Mouse (Mus musculus): ENCODE data around the gene Mb. TPM values are rescaled to one million over a fixed set of nuclear protein-coding genes. Genes with fewer than 3 reads are reported as not detected.
A peak's percentile ranks its signal among the peaks of the same experiment; 100 is the strongest.

Mb gene
- polyA plus RNA-seq, 1 experiment from 2014 or later: 0.44 TPM

- no peak overlapping the region for H3K9ac ChIP-seq
- H3K27ac ChIP-seq: no peak overlapping the region
- H3K9me3 ChIP-seq: no peaks in the 10 kb centered on the region
- H3K36me3 ChIP-seq: no peaks in the 10 kb centered on the region
- no peak overlapping the region for H3K4me3 ChIP-seq (replicated peaks)
- no peaks in the 10 kb centered on the region for H3K27me3 ChIP-seq (replicated peaks)
- ATAC-seq: no peak
- no peak overlapping the region for H3K4me2 ChIP-seq (replicated peaks)
- peaks cover 17% of the 10 kb centered on the region for H3K4me1 ChIP-seq (replicated peaks)
These were observed 8.1 kb upstream of the Mb start for GRCm38 (mm10) chr15:77058566-77058965.

GRCm38 (mm10) chr15:77056791-77057051 is 6.3 kb upstream of the Mb start:
- no peaks in the 10 kb centered on the region for H3K9me3 ChIP-seq
- H3K4me3 ChIP-seq (replicated peaks): no peak overlapping the region
- no peaks in the 10 kb centered on the region for H3K27me3 ChIP-seq (replicated peaks)
- ATAC-seq: 0 out of 2 replicates have a peak, but pooled peaks have one; percentile 13
- WGBS: 48% methylated on average over 3 of the region's 3 CpGs
- H3K27ac ChIP-seq: peak overlapping the region; percentile 18; the same call in 1 of the 2 replicates
- H3K4me1 ChIP-seq (replicated peaks): peaks cover 22% of the 10 kb centered on the region
- H3K9ac ChIP-seq: no peak overlapping the region
- H3K36me3 ChIP-seq: no peaks in the 10 kb centered on the region
- no peak overlapping the region for H3K4me2 ChIP-seq (replicated peaks)

GRCm38 (mm10) chr15:77056001-77056790 is 5.7 kb upstream of the Mb start:
- H3K4me2 ChIP-seq (replicated peaks): 0 out of 2 replicates have a peak overlapping the region, but pooled peaks have one; percentile 9
- peak; percentile 79 for ATAC-seq
- no peak overlapping the region for H3K4me3 ChIP-seq (replicated peaks)
- no peaks in the 10 kb centered on the region for H3K36me3 ChIP-seq
- peak overlapping the region; percentile 18; the same call in 1 of the 2 replicates for H3K27ac ChIP-seq
- WGBS: 32% methylated on average over 6 of the region's 6 CpGs
- H3K27me3 ChIP-seq (replicated peaks): no peaks in the 10 kb centered on the region
- H3K9ac ChIP-seq: no peak overlapping the region
- peaks cover 22% of the 10 kb centered on the region for H3K4me1 ChIP-seq (replicated peaks)
- H3K9me3 ChIP-seq: no peaks in the 10 kb centered on the region

GRCm38 (mm10) chr15:77054611-77055175 is 4.2 kb upstream of the Mb start:
- 66% methylated on average over 5 of the region's 5 CpGs for WGBS
- Histone ChIP-seq H3K27me3 (replicated peaks) (no peaks in the 10 kb centered on the region), H3K27ac (peak overlapping the region; percentile 24), H3K4me2 (replicated peaks) (no peak overlapping the region), H3K9ac (no peak overlapping the region), H3K4me3 (replicated peaks) (no peak overlapping the region), H3K4me1 (replicated peaks) (peaks cover 22% of the 10 kb centered on the region), H3K36me3 (no peaks in the 10 kb centered on the region), H3K9me3 (no peaks in the 10 kb centered on the region)
- peak; percentile 61 for ATAC-seq

- H3K9me3 ChIP-seq: no peaks in the 10 kb centered on the region
- H3K9ac ChIP-seq: no peak overlapping the region
- no peak for ATAC-seq
- H3K36me3 ChIP-seq: no peaks in the 10 kb centered on the region
- no peak overlapping the region for H3K27ac ChIP-seq
- H3K4me3 ChIP-seq (replicated peaks): no peak overlapping the region
- 84% methylated on average over 1 of the region's 1 CpGs for WGBS
- peaks cover 22% of the 10 kb centered on the region for H3K4me1 ChIP-seq (replicated peaks)
- no peak overlapping the region for H3K4me2 ChIP-seq (replicated peaks)
- H3K27me3 ChIP-seq (replicated peaks): no peaks in the 10 kb centered on the region
These were observed 2.6 kb upstream of the Mb start for GRCm38 (mm10) chr15:77053021-77053420.

- Histone ChIP-seq H3K36me3 (no peaks in the 10 kb centered on the region), H3K27ac (no peak overlapping the region), H3K4me2 (replicated peaks) (no peak overlapping the region), H3K4me1 (replicated peaks) (peaks cover 22% of the 10 kb centered on the region), H3K4me3 (replicated peaks) (no peak overlapping the region), H3K27me3 (replicated peaks) (no peaks in the 10 kb centered on the region), H3K9ac (no peak overlapping the region), H3K9me3 (no peaks in the 10 kb centered on the region)
- 29% methylated on average over 1 of the region's 1 CpGs for WGBS
- ATAC-seq: no peak
These were observed 1.7 kb upstream of the Mb start for GRCm38 (mm10) chr15:77052176-77052575.

- no peak overlapping the region for H3K4me2 ChIP-seq (replicated peaks)
- 39% methylated on average over 10 of the region's 10 CpGs for WGBS
- peaks cover 6% of the 10 kb centered on the region; the same call in 1 of the 2 replicates for H3K4me1 ChIP-seq (replicated peaks)
- H3K36me3 ChIP-seq: no peaks in the 10 kb centered on the region
- no peaks in the 10 kb centered on the region for H3K9me3 ChIP-seq
- H3K9ac ChIP-seq: no peak overlapping the region
- H3K4me3 ChIP-seq (replicated peaks): no peak overlapping the region
- no peaks in the 10 kb centered on the region for H3K27me3 ChIP-seq (replicated peaks)
- no peak for ATAC-seq
- H3K27ac ChIP-seq: no peak overlapping the region
These were observed 4.9 kb downstream of the Mb start for GRCm38 (mm10) chr15:77045609-77046008.

DNA sequence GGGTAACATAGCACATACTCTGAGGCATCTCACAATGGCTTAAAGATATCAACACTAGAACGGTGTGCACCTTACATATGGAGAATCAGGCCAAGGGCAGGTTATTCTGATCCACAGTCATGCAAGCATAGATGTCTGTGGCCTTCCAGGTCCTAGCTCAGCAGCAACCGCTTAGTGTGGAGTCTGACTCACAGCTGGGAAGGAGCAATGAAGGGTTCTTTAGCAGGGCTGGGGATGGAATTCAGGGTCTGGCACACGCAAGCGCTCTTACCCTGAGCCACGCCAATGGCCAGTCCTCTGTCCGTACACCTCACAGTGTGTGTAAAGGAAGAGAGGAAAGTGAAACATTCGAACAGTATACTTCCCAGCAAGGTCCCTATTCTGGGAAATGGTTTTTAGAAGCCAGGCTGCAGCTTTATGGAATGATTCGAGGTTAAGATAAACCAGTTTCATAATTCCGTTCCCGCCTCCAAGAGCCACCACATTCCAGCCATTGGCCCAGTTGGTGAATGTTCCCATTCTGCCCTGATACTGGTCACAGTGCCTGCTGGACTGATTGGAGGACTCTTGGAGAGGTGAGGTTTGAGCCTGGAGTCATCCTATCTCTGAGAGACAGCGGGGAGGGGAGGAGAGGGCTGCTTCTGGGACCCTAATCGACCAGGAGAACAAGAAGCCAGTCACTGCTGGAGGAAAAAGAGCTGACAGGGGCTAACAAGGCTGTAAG is 5.7 kb downstream of the Mb start, which contains the start of gene Apol6:
Apol6 (plus strand) TSS at position 133 of the 724 bp plus-strand sequence.
- no peak within 1 kb of the TSS for H3K27ac ChIP-seq
- H3K36me3 ChIP-seq: no peaks in the 10 kb centered on the region
- no peaks in the 10 kb centered on the region for H3K9me3 ChIP-seq
- ATAC-seq: no peak
- peaks cover 6% of the 10 kb centered on the region; the same call in 1 of the 2 replicates for H3K4me1 ChIP-seq (replicated peaks)
- no peak within 1 kb of the TSS for H3K9ac ChIP-seq
- H3K4me2 ChIP-seq (replicated peaks): no peak within 1 kb of the TSS
- no peaks in the 10 kb centered on the region for H3K27me3 ChIP-seq (replicated peaks)
- no peak within 1 kb of the TSS for H3K4me3 ChIP-seq (replicated peaks)
- WGBS: 73% methylated on average over 12 of the region's 12 CpGs

DNA sequence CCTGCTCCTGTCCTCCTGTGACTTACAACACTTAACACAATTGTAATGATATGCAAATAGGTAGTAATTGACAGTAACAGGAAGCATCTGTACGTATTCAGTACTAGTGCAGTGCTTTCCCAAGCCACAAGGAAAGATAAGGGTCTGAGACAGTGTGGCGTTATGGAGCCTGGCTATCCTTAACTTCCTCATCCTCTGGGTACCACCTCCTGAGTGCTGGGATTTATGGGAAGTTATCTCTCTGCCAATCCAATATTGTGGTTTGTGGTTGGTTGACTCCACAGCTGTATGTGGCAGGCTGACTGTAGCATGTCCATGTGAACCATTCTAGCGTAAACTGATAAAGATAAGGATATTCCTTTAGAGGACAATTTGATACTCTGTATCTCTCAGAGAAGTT is 9.7 kb downstream of the Mb start:
- H3K4me3 ChIP-seq (replicated peaks): no peak overlapping the region
- H3K36me3 ChIP-seq: no peaks in the 10 kb centered on the region
- H3K9me3 ChIP-seq: no peaks in the 10 kb centered on the region
- H3K27me3 ChIP-seq (replicated peaks): no peaks in the 10 kb centered on the region
- no peak overlapping the region for H3K27ac ChIP-seq
- no peak for ATAC-seq
- H3K9ac ChIP-seq: no peak overlapping the region
- 72% methylated on average over 3 of the region's 3 CpGs for WGBS
- no peak overlapping the region for H3K4me2 ChIP-seq (replicated peaks)
- peaks cover 27% of the 10 kb centered on the region for H3K4me1 ChIP-seq (replicated peaks)

DNA sequence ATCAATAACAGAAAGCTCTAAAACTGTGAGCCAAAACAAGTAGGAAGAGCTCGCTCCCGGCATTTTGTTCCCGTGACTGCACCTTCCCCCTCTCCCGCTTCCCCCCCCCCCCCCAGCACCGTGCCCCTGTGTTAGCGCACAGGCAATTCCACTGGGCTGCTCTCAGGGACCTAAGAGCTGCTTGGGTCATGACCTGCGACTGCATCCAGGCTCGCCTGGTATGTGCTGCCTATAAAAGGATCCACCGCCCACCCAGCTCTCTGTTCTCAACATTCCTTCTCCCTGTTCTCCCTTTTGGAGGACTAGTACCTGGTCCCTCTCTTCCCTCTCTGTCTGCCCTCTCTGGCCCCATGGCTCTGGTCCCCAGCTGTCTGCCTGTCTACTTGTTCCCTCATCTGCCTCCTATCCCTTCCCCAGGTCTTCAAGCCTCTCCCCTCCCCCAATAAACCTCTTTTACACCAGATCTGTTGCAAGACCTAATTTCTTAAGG is 11.2 kb downstream of the Mb start:
- Histone ChIP-seq H3K27me3 (replicated peaks) (no peaks in the 10 kb centered on the region), H3K4me2 (replicated peaks) (no peak overlapping the region), H3K4me3 (replicated peaks) (no peak overlapping the region), H3K9ac (no peak overlapping the region), H3K4me1 (replicated peaks) (peaks cover 26% of the 10 kb centered on the region), H3K36me3 (no peaks in the 10 kb centered on the region), H3K9me3 (no peaks in the 10 kb centered on the region), H3K27ac (no peak overlapping the region)
- ATAC-seq: no peak
- 62% methylated on average over 9 of the region's 9 CpGs for WGBS

GRCm38 (mm10) chr15:77037278-77038161 is 12.9 kb downstream of the Mb start:
- 8% methylated on average over 11 of the region's 11 CpGs for WGBS
- peak; percentile 83 for ATAC-seq
- Histone ChIP-seq H3K9me3 (no peaks in the 10 kb centered on the region), H3K4me1 (replicated peaks) (peaks cover 26% of the 10 kb centered on the region), H3K27ac (peak overlapping the region; percentile 99), H3K9ac (peak overlapping the region; percentile 6; the same call in 1 of the 2 replicates), H3K4me3 (replicated peaks) (no peak overlapping the region), H3K4me2 (replicated peaks) (peak overlapping the region; percentile 33), H3K27me3 (replicated peaks) (no peaks in the 10 kb centered on the region), H3K36me3 (no peaks in the 10 kb centered on the region)

- peak overlapping the region; percentile 33 for H3K4me2 ChIP-seq (replicated peaks)
These were observed 13.5 kb downstream of the Mb start for GRCm38 (mm10) chr15:77036989-77037277.

More at GRCm38 (mm10) chr15:77036989-77037277, 13.5 kb downstream of the Mb start:
- H3K4me1 ChIP-seq (replicated peaks): peaks cover 26% of the 10 kb centered on the region
- 17% methylated on average over 2 of the region's 2 CpGs for WGBS
- no peak overlapping the region for H3K9ac ChIP-seq
- no peak overlapping the region for H3K4me3 ChIP-seq (replicated peaks)
- H3K27ac ChIP-seq: peak overlapping the region; percentile 99
- no peaks in the 10 kb centered on the region for H3K9me3 ChIP-seq
- ATAC-seq: peak; percentile 71
- no peaks in the 10 kb centered on the region for H3K36me3 ChIP-seq
- H3K27me3 ChIP-seq (replicated peaks): no peaks in the 10 kb centered on the region

All from intestine, embryonic 15.5 days (tissue).